Comparison of ENCODE assay signal across 10 mouse cellular contexts in genomic region chr2:33203284-33203683, GRCm38 (mm10). TPM values are rescaled to one million over a fixed set of nuclear protein-coding genes. Genes with fewer than 3 reads are reported as not detected.
DNase-seq lines count a peak whose midpoint lies in the region; ATAC-seq and TF ChIP-seq lines count a peak whose summit lies in the region.
"Had no signal": no experiment of that assay in that cellular context is flagged by ENCODE, and none has a peak within 500 bp of the region (broad histone marks: within the 10 kb centered on the region; RNA-seq: fewer than 3 reads in every experiment).

No protein-coding gene starts in this region.

- no peak overlapping the region for H3K4me3 ChIP-seq in hindbrain, embryonic 12.5 days
- H3K4me3 ChIP-seq in hindbrain, embryonic 11.5 days (ENCODE audit: low read depth, low read length): no peak overlapping the region
- H3K4me3 ChIP-seq in hindbrain, postnatal 0 days (ENCODE audit: low read length): no peak overlapping the region
- H3K4me3 ChIP-seq in neural tube, embryonic 14.5 days (ENCODE audit: low read depth, low read length): no peak overlapping the region

- WGBS in hindbrain, embryonic 12.5 days: 47% methylated on average over 6 of the region's 6 CpGs
- 67% methylated on average over 6 of the region's 6 CpGs for WGBS in hindbrain, embryonic 11.5 days
- 53% methylated on average over 6 of the region's 6 CpGs for WGBS in hindbrain, postnatal 0 days
- WGBS in neural tube, embryonic 14.5 days: 52% methylated on average over 6 of the region's 6 CpGs

- DNase-seq in hindbrain, embryonic 11.5 days (ENCODE audit: low spot score): no peak
- DNase-seq in ZHBTc4 (ENCODE audit: low read depth, low spot score): peak; percentile 33
- no peak for DNase-seq in hindbrain, postnatal 0 days (ENCODE audit: low spot score)
- DNase-seq in layer of hippocampus, adult 9-10 months (ENCODE audit: low spot score): no peak
- no peak for DNase-seq in ovary, postnatal 14 days (ENCODE audit: low spot score)
- no peak for DNase-seq in adrenal gland, adult 2 months
- DNase-seq: kidney, adult 9 months had no signal

- H3K4me1 ChIP-seq in hindbrain, embryonic 12.5 days: peaks cover 27% of the 10 kb centered on the region
- peaks cover 2% of the 10 kb centered on the region for H3K4me1 ChIP-seq in hindbrain, embryonic 11.5 days (replicated peaks; ENCODE audit: control insufficient read depth, insufficient read depth, low read length)
- H3K4me1 ChIP-seq in hindbrain, postnatal 0 days (ENCODE audit: insufficient read depth, low read length): peaks cover 15% of the 10 kb centered on the region
- peaks cover 29% of the 10 kb centered on the region for H3K4me1 ChIP-seq in neural tube, embryonic 14.5 days (ENCODE audit: control insufficient read depth, insufficient read depth, low read length)

- H3K4me2 ChIP-seq in hindbrain, embryonic 12.5 days (replicated peaks): no peak overlapping the region
- no peak overlapping the region for H3K4me2 ChIP-seq in hindbrain, embryonic 11.5 days (replicated peaks; ENCODE audit: low read depth, low read length)
- no peak overlapping the region for H3K4me2 ChIP-seq in hindbrain, postnatal 0 days (ENCODE audit: low read depth, low read length)
- H3K4me2 ChIP-seq in neural tube, embryonic 14.5 days (ENCODE audit: low read depth, low read length): no peak overlapping the region

- no peak for TF ChIP-seq CTCF in hindbrain, postnatal 0 days (IDR thresholded peaks at IDR 0.05; ENCODE audit: low read depth)

- H3K9me3 ChIP-seq in hindbrain, embryonic 12.5 days (replicated peaks): no peaks in the 10 kb centered on the region
- no peaks in the 10 kb centered on the region for H3K9me3 ChIP-seq in hindbrain, embryonic 11.5 days (ENCODE audit: control insufficient read depth, low read length)
- H3K9me3 ChIP-seq in hindbrain, postnatal 0 days (ENCODE audit: low read length): no peaks in the 10 kb centered on the region
- no peaks in the 10 kb centered on the region for H3K9me3 ChIP-seq in neural tube, embryonic 14.5 days (ENCODE audit: control insufficient read depth, low read length)

- H3K27ac ChIP-seq in hindbrain, embryonic 12.5 days: 0 out of 2 replicates have a peak overlapping the region, but pooled peaks have one; percentile 24
- no peak overlapping the region; the same call in 1 of the 2 replicates for H3K27ac ChIP-seq in hindbrain, embryonic 11.5 days (ENCODE audit: low read depth, low read length)
- H3K27ac ChIP-seq in hindbrain, postnatal 0 days: no peak overlapping the region; the same call in 1 of the 2 replicates
- H3K27ac ChIP-seq in neural tube, embryonic 14.5 days (ENCODE audit: low read depth, low read length): peak overlapping the region; percentile 8; the same call in 1 of the 2 replicates

- ATAC-seq in hindbrain, embryonic 12.5 days (ENCODE audit: low FRiP score): no peak
- ATAC-seq in hindbrain, embryonic 11.5 days (ENCODE audit: low FRiP score): no peak
- no peak for ATAC-seq in hindbrain, postnatal 0 days
- ATAC-seq in neural tube, embryonic 14.5 days (ENCODE audit: low read depth): no peak
- ATAC-seq: Patski had no signal

- H3K9ac ChIP-seq in hindbrain, embryonic 12.5 days: no peak overlapping the region
- H3K9ac ChIP-seq in hindbrain, embryonic 11.5 days (ENCODE audit: low read depth, low read length): no peak overlapping the region
- H3K9ac ChIP-seq in hindbrain, postnatal 0 days (replicated peaks; ENCODE audit: low read length): 0 out of 2 replicates have a peak overlapping the region, but pooled peaks have one; percentile 6
- H3K9ac ChIP-seq in neural tube, embryonic 14.5 days (replicated peaks; ENCODE audit: low read depth, low read length): no peak overlapping the region

- H3K36me3 ChIP-seq in hindbrain, embryonic 12.5 days: no peaks in the 10 kb centered on the region
- no peaks in the 10 kb centered on the region for H3K36me3 ChIP-seq in hindbrain, embryonic 11.5 days (ENCODE audit: control insufficient read depth, insufficient read depth, low read length)
- no peaks in the 10 kb centered on the region for H3K36me3 ChIP-seq in hindbrain, postnatal 0 days (ENCODE audit: insufficient read depth, low read length)
- no peaks in the 10 kb centered on the region for H3K36me3 ChIP-seq in neural tube, embryonic 14.5 days (ENCODE audit: control insufficient read depth, insufficient read depth, low read length)

- H3K27me3 ChIP-seq in hindbrain, embryonic 12.5 days: no peaks in the 10 kb centered on the region
- no peaks in the 10 kb centered on the region for H3K27me3 ChIP-seq in hindbrain, embryonic 11.5 days (ENCODE audit: control insufficient read depth, insufficient read depth, low read length)
- H3K27me3 ChIP-seq in hindbrain, postnatal 0 days (ENCODE audit: insufficient read depth, low read length): no peaks in the 10 kb centered on the region
- H3K27me3 ChIP-seq in neural tube, embryonic 14.5 days (ENCODE audit: control insufficient read depth, insufficient read depth, low read length): no peaks in the 10 kb centered on the region
- H3K27me3 ChIP-seq: Patski had no signal

RNA-seq across cellular contexts. Expression of gene Angptl2, which starts 12.6 kb away (rescaled TPM):
- 32.8 and 35.4 TPM in 2 replicates for polyA plus RNA-seq in hindbrain, embryonic 12.5 days (2016; fragmentation: Nextera tagmentation; extraction: Ambion mirVana)
- 19.9 and 21.3 TPM in 2 replicates for polyA plus RNA-seq in hindbrain, embryonic 11.5 days (2014; fragmentation: Nextera tagmentation; extraction: Ambion mirVana)
- total RNA-seq in hindbrain, postnatal 0 days (2014; rRNA removed): 16.3 and 22.0 TPM in 2 replicates
- polyA plus RNA-seq in hindbrain, postnatal 0 days (2015; fragmentation: Nextera tagmentation; extraction: Ambion mirVana): 9.3 and 11.5 TPM in 2 replicates
- polyA plus RNA-seq in neural tube, embryonic 14.5 days (2014; fragmentation: Nextera tagmentation; extraction: Ambion mirVana): 2.7 and 14.5 TPM in 2 replicates
- total RNA-seq in adrenal gland, adult 2 months (2021): 10 to 100 TPM; 24.0 to 48.3 TPM
- polyA plus RNA-seq in adrenal gland, adult 2 months (2012; rRNA removed): 32.5 and 35.7 TPM in 2 replicates

Comparison
In these comparisons a context has a peak if more than half of its experiments do, and no peak if none do; other contexts are left out.
1. H3K27ac ChIP-seq: peak in hindbrain, embryonic 12.5 days (single experiment) and neural tube, embryonic 14.5 days (single experiment); none in hindbrain, embryonic 11.5 days (single experiment) and hindbrain, postnatal 0 days (single experiment).